In the genomic region with DNA sequence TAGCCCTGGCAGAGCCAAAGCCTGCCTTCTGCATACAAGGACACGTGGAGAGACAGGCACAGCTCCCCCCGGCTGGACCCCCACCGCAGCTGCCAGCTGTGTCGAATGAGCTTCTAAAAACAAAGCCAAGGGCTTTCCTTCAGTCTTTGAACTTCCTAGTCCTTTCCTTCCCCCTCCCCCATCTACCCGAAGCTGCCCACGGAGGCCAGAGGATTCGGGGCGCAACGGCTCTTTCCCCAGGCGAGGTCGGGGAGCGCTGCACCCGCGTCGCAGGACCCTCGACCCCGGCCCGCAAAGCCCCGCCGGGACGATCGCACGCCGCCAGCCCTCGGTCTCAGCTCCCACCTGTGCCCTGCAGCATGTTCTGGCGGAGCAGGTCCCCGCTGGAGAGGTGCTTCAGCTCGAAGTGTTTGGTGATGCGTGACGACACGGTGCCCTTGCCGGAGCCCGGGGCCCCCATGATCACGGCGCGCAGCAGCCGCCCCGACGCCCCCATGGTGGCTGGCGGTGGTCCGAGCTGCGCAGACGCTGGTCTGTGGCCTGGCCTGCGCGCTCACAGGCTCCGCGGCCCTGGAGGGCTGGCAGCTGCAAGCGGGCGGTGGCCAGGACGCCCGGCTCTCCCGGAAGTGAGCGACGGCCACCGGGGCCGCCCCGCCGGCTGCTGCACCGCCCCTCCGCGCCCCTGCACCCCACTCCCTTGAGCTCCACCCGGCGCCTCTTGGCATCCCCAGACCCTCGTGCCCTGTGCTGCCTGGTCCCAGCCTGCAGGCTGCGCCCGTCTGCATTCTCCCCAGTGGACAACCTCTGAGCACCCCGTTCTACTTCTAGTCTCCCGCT, we compare ENCODE assay signal across 8 mouse cellular contexts. TPM values are rescaled to one million over a fixed set of nuclear protein-coding genes. Genes with fewer than 3 reads are reported as not detected.
DNase-seq lines count a peak whose midpoint lies in the region; ATAC-seq and TF ChIP-seq lines count a peak whose summit lies in the region.

A gene (minus strand): TSS at position 628 of the 837 bp plus-strand sequence.

- H3K4me2 ChIP-seq in lung, embryonic 15.5 days: peak within 1 kb of the TSS; percentile 87

- H3K27ac ChIP-seq in lung, embryonic 15.5 days: peak within 1 kb of the TSS; percentile 88
- peak within 1 kb of the TSS; percentile 75 for H3K27ac ChIP-seq in olfactory bulb, adult 2 months (ENCODE audit: insufficient read depth, low read depth, low read length)
- H3K27ac ChIP-seq in thymus, adult 2 months (ENCODE audit: control insufficient read depth, insufficient read depth, low read length): peak within 1 kb of the TSS; percentile 12

- under 1% methylated on average over 63 of the region's 68 CpGs for WGBS in lung, embryonic 15.5 days
- WGBS in olfactory bulb, adult 2 months: under 1% methylated on average over 68 of the region's 68 CpGs
- under 1% methylated on average over 68 of the region's 68 CpGs for WGBS in thymus, adult 2 months

- TF ChIP-seq CTCF in olfactory bulb, adult 2 months (IDR thresholded peaks at IDR 0.05; ENCODE audit: insufficient read depth, low read depth, low read length): 0 out of 2 replicates have a peak, but pooled peaks have one; percentile 7
- TF ChIP-seq CTCF in thymus, adult 2 months (IDR thresholded peaks at IDR 0.05; ENCODE audit: borderline replicate concordance, control insufficient read depth, extremely low read depth, insufficient read depth, low read length, poor library complexity): no peak

- H3K4me1 ChIP-seq in lung, embryonic 15.5 days: peaks cover 29% of the 10 kb centered on the region
- peaks cover 4% of the 10 kb centered on the region for H3K4me1 ChIP-seq in olfactory bulb, adult 2 months (ENCODE audit: control insufficient read depth, insufficient read depth, low read length)
- peaks cover 9% of the 10 kb centered on the region for H3K4me1 ChIP-seq in thymus, adult 2 months (replicated peaks; ENCODE audit: control insufficient read depth, insufficient read depth, low read length)

- H3K9ac ChIP-seq in lung, embryonic 15.5 days: peak within 1 kb of the TSS; percentile 84

- H3K4me3 ChIP-seq in lung, embryonic 15.5 days: peak within 1 kb of the TSS; percentile 90
- peak within 1 kb of the TSS; percentile 71 for H3K4me3 ChIP-seq in olfactory bulb, adult 2 months (ENCODE audit: insufficient read depth, low read depth, low read length)
- H3K4me3 ChIP-seq in thymus, adult 2 months (ENCODE audit: control insufficient read depth, insufficient read depth, low read length): peak within 1 kb of the TSS; percentile 80

- ATAC-seq in hematopoietic stem cell, adult 5-6 weeks (replicated peaks in 1 of 2; ENCODE audit: insufficient read depth in 1 of 2, low FRiP score in 2 of 2, low TSS enrichment in 1 of 2, low read depth in 1 of 2, poor library complexity in 2 of 2, severe bottlenecking in 2 of 2): peak; percentile 88 to 92
- ATAC-seq in lung, embryonic 15.5 days (ENCODE audit: borderline replicate concordance, extremely low read depth, low FRiP score, low TSS enrichment): peak; percentile 91

- H3K9me3 ChIP-seq in lung, embryonic 15.5 days: no peaks in the 10 kb centered on the region

- no peaks in the 10 kb centered on the region for H3K36me3 ChIP-seq in lung, embryonic 15.5 days
- H3K36me3 ChIP-seq in thymus, adult 2 months (ENCODE audit: control insufficient read depth, insufficient read depth, low read length): no peaks in the 10 kb centered on the region

- no peaks in the 10 kb centered on the region for H3K27me3 ChIP-seq in lung, embryonic 15.5 days
- H3K27me3 ChIP-seq in thymus, adult 2 months (ENCODE audit: control insufficient read depth, insufficient read depth, low read length): no peaks in the 10 kb centered on the region

- peak; percentile 47; the same call in 1 of the 2 replicates for TF ChIP-seq POLR2A in olfactory bulb, adult 2 months (IDR thresholded peaks at IDR 0.05; ENCODE audit: insufficient read depth, low read depth, low read length)
- TF ChIP-seq POLR2A in thymus, adult 2 months (IDR thresholded peaks at IDR 0.05; ENCODE audit: control insufficient read depth, extremely low read depth, insufficient read depth, low read length, poor library complexity): peak; percentile 43; the same call in 1 of the 2 replicates

- peak; percentile 49 for DNase-seq in MN1 (ENCODE audit: low spot score)
- peak; percentile 74 for DNase-seq in cerebellum, adult 9-10 months
- DNase-seq in frontal cortex, adult 2 months (ENCODE audit: extremely low spot score in 1 of 2, low spot score in 1 of 2): peak; percentile 43 to 68
- DNase-seq in layer of hippocampus, adult 9-11 months: peak; percentile 87
- DNase-seq in thymus, adult 2 months: peak; percentile 83

RNA-seq across cellular contexts. Expression of the gene that starts here (rescaled TPM):
- polyA plus RNA-seq in frontal cortex, adult 2 months (2012; rRNA removed): 61.8 and 66.5 TPM in 2 replicates
- total RNA-seq in hematopoietic stem cell, adult 5-6 weeks (2017): 32.7 and 45.0 TPM in 2 replicates
- 71.4 and 80.3 TPM in 2 replicates for polyA plus RNA-seq in lung, embryonic 15.5 days (2015; fragmentation: Nextera tagmentation; extraction: Ambion mirVana)
- polyA plus RNA-seq in olfactory bulb, adult 2 months (2012; ENCODE audit: insufficient read depth, insufficient read length, low replicate concordance, missing spikeins): not detected in 2 replicates
- polyA plus RNA-seq in thymus, adult 2 months (2012; rRNA removed): 43.3 and 50.9 TPM in 2 replicates

Comparison
In these comparisons a context has a peak if more than half of its experiments do, and no peak if none do; other contexts are left out.
1. Peak in every context shown above with its lines: DNase-seq, ATAC-seq, H3K4me3 ChIP-seq and H3K27ac ChIP-seq.
2. H3K27ac ChIP-seq: peak in every context shown above with its lines; median percentile 88 in lung, embryonic 15.5 days; 75 in olfactory bulb, adult 2 months; 12 in thymus, adult 2 months.